Mouse (Mus musculus) ZHBTc4 (cell line): ENCODE results near the gene Pdrg1.

ENCODE experiments used
- DNase-seq: peaks from one replicate; pipeline ENCODE4 v3.0.0-alpha.2; 2011; ENCODE audit warnings: low read depth, low spot score

Gene Pdrg1

GRCm38 (mm10) chr2:153031126-153032082 is 16.2 kb upstream of the Pdrg1 start, which contains the start of gene Xkr7:
Gene Xkr7 (plus strand): TSS chr2:153031852.
- peak; percentile 36 for DNase-seq

GRCm38 (mm10) chr2:153030422-153030821 is 15.2 kb upstream of the Pdrg1 start:
- DNase-seq = no peak

GRCm38 (mm10) chr2:153027501-153027900 is 12.3 kb upstream of the Pdrg1 start:
- no peak for DNase-seq

GRCm38 (mm10) chr2:153026052-153026451 is 10.8 kb upstream of the Pdrg1 start:
- DNase-seq = no peak

- no peak for DNase-seq
These were observed 7.6 kb upstream of the Pdrg1 start for GRCm38 (mm10) chr2:153022855-153023254.

GRCm38 (mm10) chr2:153021163-153021562 is 5.9 kb upstream of the Pdrg1 start:
- DNase-seq = peak; percentile 64

GRCm38 (mm10) chr2:153019355-153019754 is 4.1 kb upstream of the Pdrg1 start:
- no peak for DNase-seq

GRCm38 (mm10) chr2:153016786-153017185 is 1.6 kb upstream of the Pdrg1 start:
- no peak for DNase-seq

- DNase-seq = no peak
These were observed 577 bp upstream of the Pdrg1 start for GRCm38 (mm10) chr2:153015804-153016203.

GRCm38 (mm10) chr2:153013724-153014515 is 1.3 kb downstream of the Pdrg1 start:
- DNase-seq = no peak

GRCm38 (mm10) chr2:153009192-153009973 is 5.8 kb downstream of the Pdrg1 start:
- peak; percentile 49 for DNase-seq

GRCm38 (mm10) chr2:153005981-153006380 is 9.2 kb downstream of the Pdrg1 start:
- DNase-seq = no peak

- no peak for DNase-seq
These were observed 11.4 kb downstream of the Pdrg1 start for GRCm38 (mm10) chr2:153003681-153004338.

GRCm38 (mm10) chr2:153002492-153003248 is 12.6 kb downstream of the Pdrg1 start:
- DNase-seq = no peak

- no peak for DNase-seq
These were observed 18.2 kb downstream of the Pdrg1 start for GRCm38 (mm10) chr2:152997046-152997445.

- DNase-seq = no peak
These were observed 23.7 kb downstream of the Pdrg1 start for GRCm38 (mm10) chr2:152991529-152991928.

- no peak for DNase-seq
These were observed 29.6 kb downstream of the Pdrg1 start for GRCm38 (mm10) chr2:152985582-152985981.

- no peak for DNase-seq
These were observed 38.2 kb downstream of the Pdrg1 start for GRCm38 (mm10) chr2:152976991-152977390.

GRCm38 (mm10) chr2:152965555-152965954 is 49.7 kb downstream of the Pdrg1 start:
- DNase-seq = no peak

GRCm38 (mm10) chr2:152962091-152962793 is 53.0 kb downstream of the Pdrg1 start, which contains the start of gene Ttll9:
Gene Ttll9 (plus strand): TSS chr2:152962485.
- DNase-seq = peak; percentile 91
